Mouse (Mus musculus) urinary bladder, postnatal 36 days (tissue): ENCODE measurements around the gene Atp2c2.

ENCODE experiments used
- DNase-seq, 2 experiments: peaks; one replicate each; pipeline ENCODE4 v3.0.0; 2022; ENCODE audit warnings: low spot score in 2 of 2, mixed read lengths in 1 of 2

The Atp2c2 gene

GRCm38 (mm10) chr8:119784676-119785075, 84.9 kb downstream of the Atp2c2 start:
- DNase-seq, result no peak

- no peak for DNase-seq
These were observed 86.1 kb downstream of the Atp2c2 start for GRCm38 (mm10) chr8:119785764-119786405.

GRCm38 (mm10) chr8:119786871-119787270, 87.1 kb downstream of the Atp2c2 start:
- DNase-seq, result no peak

GRCm38 (mm10) chr8:119787341-119787740, 87.5 kb downstream of the Atp2c2 start:
- DNase-seq, result no peak

GRCm38 (mm10) chr8:119788607-119789381, 89.0 kb downstream of the Atp2c2 start:
- DNase-seq, result no peak

- DNase-seq, result no peak
These were observed 89.8 kb downstream of the Atp2c2 start for GRCm38 (mm10) chr8:119789581-119789980.

- DNase-seq, result no peak
These were observed 92.2 kb downstream of the Atp2c2 start for GRCm38 (mm10) chr8:119791804-119792704.

GRCm38 (mm10) chr8:119794689-119795088, 94.9 kb downstream of the Atp2c2 start:
- DNase-seq, result no peak

- DNase-seq, result no peak
These were observed 95.8 kb downstream of the Atp2c2 start for GRCm38 (mm10) chr8:119795651-119796050.

- peak in 1 of 2 experiments; percentile 34 for DNase-seq
These were observed 98.6 kb downstream of the Atp2c2 start for GRCm38 (mm10) chr8:119798170-119798964.

GRCm38 (mm10) chr8:119798965-119799264, 99.1 kb downstream of the Atp2c2 start:
- no peak for DNase-seq

GRCm38 (mm10) chr8:119801168-119801567, 101.4 kb downstream of the Atp2c2 start:
- DNase-seq, result no peak

- no peak for DNase-seq
These were observed 102.8 kb downstream of the Atp2c2 start for GRCm38 (mm10) chr8:119802592-119802991.

- DNase-seq, result no peak
These were observed 105.5 kb downstream of the Atp2c2 start for GRCm38 (mm10) chr8:119805275-119805674.

GRCm38 (mm10) chr8:119806422-119807263, 106.8 kb downstream of the Atp2c2 start:
- no peak for DNase-seq
